Mouse (Mus musculus) midbrain, postnatal 0 days (tissue): ENCODE results near the gene Cep250. TPM values are rescaled to one million over a fixed set of nuclear protein-coding genes. Genes with fewer than 3 reads are reported as not detected.
A peak's percentile ranks its signal among the peaks of the same experiment; 100 is the strongest.

Experiments used
- ATAC-seq: fragments of 200-750 bp; cut with Nextera tagmentation; 2 replicates; pipeline ENCODE4 v1.8.0; 2017; ENCODE audit warnings: moderate number of reproducible peaks, mild to moderate bottlenecking, moderate TSS enrichment, moderate library complexity; ENCODE audit not compliant: low FRiP score
- DNase-seq: peaks from one replicate; pipeline ENCODE4 v3.0.0-alpha.2; 2015; ENCODE audit warnings: low spot score
- H3K27ac ChIP-seq: fragments of 300-500 bp; sonication (generic); 2 replicates; pipeline ENCODE4 v1.5.1; 2014; ENCODE audit warnings: low read depth, mild to moderate bottlenecking, low read length, mixed read lengths
- H3K27me3 ChIP-seq: fragments of 300-500 bp; sonication (generic); 2 replicates; pipeline ENCODE4 v1.6.1; 2014; ENCODE audit warnings: low read length, control low read depth, mixed read lengths; ENCODE audit not compliant: insufficient read depth
- H3K36me3 ChIP-seq: fragments of 300-500 bp; sonication (generic); 2 replicates; pipeline ENCODE4 v1.6.1; 2014; ENCODE audit warnings: low read length, control low read depth, mixed read lengths; ENCODE audit not compliant: insufficient read depth
- H3K4me1 ChIP-seq: fragments of 300-500 bp; sonication (generic); 2 replicates; pipeline ENCODE4 v1.6.1; 2014; ENCODE audit warnings: mild to moderate bottlenecking, control low read depth, antibody characterized with exemption, low read length, mixed read lengths; ENCODE audit not compliant: insufficient read depth
- H3K4me2 ChIP-seq: fragments of 300-500 bp; sonication (generic); 2 replicates; pipeline ENCODE4 v1.6.1; 2014; ENCODE audit warnings: low read depth, mild to moderate bottlenecking, low read length, mixed read lengths; ENCODE audit not compliant: poor library complexity, severe bottlenecking
- H3K4me3 ChIP-seq: fragments of 300-500 bp; sonication (generic); 2 replicates; pipeline ENCODE4 v1.5.1; 2014; ENCODE audit warnings: low read depth, mild to moderate bottlenecking, low read length, moderate library complexity
- H3K9ac ChIP-seq: fragments of 300-500 bp; sonication (generic); replicated peaks from 2 replicates; pipeline ENCODE4 v1.6.1; 2014; ENCODE audit warnings: mild to moderate bottlenecking, low read length, moderate library complexity, mixed read lengths; ENCODE audit not compliant: poor library complexity, severe bottlenecking
- H3K9me3 ChIP-seq: fragments of 300-500 bp; sonication (generic); 2 replicates; pipeline ENCODE4 v1.6.1; 2016; ENCODE audit warnings: low read length, control low read depth
- CTCF ChIP-seq: IDR thresholded peaks from 2 replicates; pipeline ENCODE4 v1.5.1; 2016; ENCODE audit warnings: antibody characterized with exemption, mild to moderate bottlenecking
- WGBS: fragments of 180-500 bp; shearing (Covaris S2); extraction: QIAGEN DNeasy Blood & Tissue Kit; methylation state at CpG from one replicate; pipeline ENCODE4 v1.1.7; 2014; 5-methylcytosine and 5-hydroxymethylcytosine counted together
- polyA plus RNA-seq: library from polyadenylated mRNA; unstranded; fragments of >200 nt; fragmentation: Nextera tagmentation; extraction: Ambion mirVana; gene quantifications from 2 replicates; pipeline ENCODE4 v1.2.1, GENCODE M21; 2015
- total RNA-seq: library from RNA; depleted of rRNA; stranded (reverse); fragments of >200 nt; gene quantifications from 2 replicates; pipeline ENCODE4 v1.2.3, GENCODE M21; 2014

Cep250 gene
- total and polyA plus RNA-seq, 2 experiments from 2014 or later, result 10.1 to 14.1 TPM

- no peak overlapping the region for H3K4me2 ChIP-seq
- no peak for ATAC-seq
- no peaks in the 10 kb centered on the region for H3K9me3 ChIP-seq
- 68% methylated on average over 14 of the region's 14 CpGs for WGBS
- DNase-seq, result peak; percentile 82
- no peaks in the 10 kb centered on the region for H3K4me1 ChIP-seq
- no peak overlapping the region for H3K9ac ChIP-seq
- H3K4me3 ChIP-seq, result no peak overlapping the region
- H3K36me3 ChIP-seq, result peaks cover 91% of the 10 kb centered on the region
- TF ChIP-seq CTCF, result no peak
- H3K27ac ChIP-seq, result no peak overlapping the region
- H3K27me3 ChIP-seq, result no peaks in the 10 kb centered on the region
Measured at GRCm38 (mm10) chr2:155991863-155992321, 35.6 kb downstream of the Cep250 start.

- H3K4me1 ChIP-seq, result no peaks in the 10 kb centered on the region; the same call in 1 of the 2 replicates
- H3K9me3 ChIP-seq, result no peaks in the 10 kb centered on the region
- peak; percentile 52 for TF ChIP-seq CTCF
- H3K27me3 ChIP-seq, result no peaks in the 10 kb centered on the region
- no peak overlapping the region for H3K4me2 ChIP-seq
- peaks cover 10% of the 10 kb centered on the region; the same call in 1 of the 2 replicates for H3K36me3 ChIP-seq
- H3K4me3 ChIP-seq, result no peak overlapping the region
- ATAC-seq (no peak), DNase-seq (no peak)
- no peak overlapping the region for H3K9ac ChIP-seq
- no peak overlapping the region for H3K27ac ChIP-seq
- 92% methylated on average over 4 of the region's 4 CpGs for WGBS
Measured at GRCm38 (mm10) chr2:156005393-156005792, 49.1 kb downstream of the Cep250 start.

- no peaks in the 10 kb centered on the region; the same call in 1 of the 2 replicates for H3K4me1 ChIP-seq
- peak within 1 kb of the TSS; percentile 85 for H3K9ac ChIP-seq
- ATAC-seq (peak; percentile 99), DNase-seq (peak; percentile 98)
- H3K27ac ChIP-seq, result peak within 1 kb of the TSS; percentile 74
- H3K4me3 ChIP-seq, result peak within 1 kb of the TSS; percentile 87
- no peak for TF ChIP-seq CTCF
- H3K27me3 ChIP-seq, result no peaks in the 10 kb centered on the region
- H3K36me3 ChIP-seq, result peaks cover 30% of the 10 kb centered on the region
- peak within 1 kb of the TSS; percentile 71 for H3K4me2 ChIP-seq
- WGBS, result 0% methylated on average over 36 of the region's 45 CpGs
- H3K9me3 ChIP-seq, result no peaks in the 10 kb centered on the region
Measured at GRCm38 (mm10) chr2:156007888-156008532, 51.8 kb downstream of the Cep250 start, which contains the start of the genes 6430550D23Rik and Ergic3. Gene 6430550D23Rik, minus strand, starts transcription at chr2:156007977. Gene Ergic3, plus strand, starts transcription at chr2:156008045.

GRCm38 (mm10) chr2:156018106-156018505 is 61.8 kb downstream of the Cep250 start:
- Histone ChIP-seq H3K4me1 (no peaks in the 10 kb centered on the region), H3K9ac (no peak overlapping the region), H3K4me3 (no peak overlapping the region), H3K27ac (no peak overlapping the region), H3K9me3 (no peaks in the 10 kb centered on the region), H3K27me3 (no peaks in the 10 kb centered on the region), H3K36me3 (peaks cover 64% of the 10 kb centered on the region), H3K4me2 (no peak overlapping the region)
- no peak for TF ChIP-seq CTCF
- no peak for DNase-seq
- 99% methylated on average over 3 of the region's 3 CpGs for WGBS
- ATAC-seq, result no peak

- Histone ChIP-seq H3K9me3 (no peaks in the 10 kb centered on the region), H3K27me3 (no peaks in the 10 kb centered on the region), H3K36me3 (peaks cover 34% of the 10 kb centered on the region), H3K9ac (no peak overlapping the region), H3K27ac (no peak overlapping the region), H3K4me2 (no peak overlapping the region), H3K4me3 (no peak overlapping the region), H3K4me1 (no peaks in the 10 kb centered on the region)
- ATAC-seq (no peak), DNase-seq (no peak)
- WGBS, result 89% methylated on average over 8 of the region's 8 CpGs
- TF ChIP-seq CTCF, result no peak
Measured at GRCm38 (mm10) chr2:156021219-156021618, 65.0 kb downstream of the Cep250 start.

GRCm38 (mm10) chr2:156021765-156022164 is 65.5 kb downstream of the Cep250 start:
- H3K9ac ChIP-seq, result no peak overlapping the region
- H3K4me1 ChIP-seq, result no peaks in the 10 kb centered on the region
- H3K27ac ChIP-seq, result no peak overlapping the region
- no peak overlapping the region for H3K4me2 ChIP-seq
- 90% methylated on average over 2 of the region's 2 CpGs for WGBS
- H3K4me3 ChIP-seq, result no peak overlapping the region
- H3K36me3 ChIP-seq, result peaks cover 28% of the 10 kb centered on the region
- DNase-seq (no peak), ATAC-seq (no peak)
- H3K27me3 ChIP-seq, result no peaks in the 10 kb centered on the region
- no peaks in the 10 kb centered on the region for H3K9me3 ChIP-seq
- no peak for TF ChIP-seq CTCF
